In genomic region chr10:16996820-16997466, GRCm38 (mm10) we compare ENCODE assay signal across 14 mouse cellular contexts.
DNase-seq lines count a peak whose midpoint lies in the region; ATAC-seq and TF ChIP-seq lines count a peak whose summit lies in the region.
"Had no signal": no experiment of that assay in that cellular context is flagged by ENCODE, and none has a peak within 500 bp of the region (broad histone marks: within the 10 kb centered on the region; RNA-seq: fewer than 3 reads in every experiment).

No protein-coding gene starts in this region.

- no peak overlapping the region for H3ac ChIP-seq in C2C12 (ENCODE audit: control insufficient read depth, insufficient read length, low read depth)

- no peaks in the 10 kb centered on the region for H3K79me2 ChIP-seq in C2C12 (ENCODE audit: control insufficient read depth, insufficient read depth)

- H3K4me3 ChIP-seq in C2C12 (ENCODE audit: insufficient read depth, poor library complexity, severe bottlenecking): no peak overlapping the region
- H3K4me3 ChIP-seq in midbrain, postnatal 0 days (ENCODE audit: low read depth, low read length): no peak overlapping the region
- H3K4me3 ChIP-seq in hindbrain, embryonic 14.5 days (replicated peaks; ENCODE audit: low read length): no peak overlapping the region
- H3K4me3 ChIP-seq: embryonic facial prominence, embryonic 12.5 days; forebrain, embryonic 15.5 days; heart, embryonic 13.5 days; limb, embryonic 12.5 days had no signal

- no peaks in the 10 kb centered on the region for H3K9me3 ChIP-seq in midbrain, postnatal 0 days (ENCODE audit: low read length)
- H3K9me3 ChIP-seq in hindbrain, embryonic 14.5 days (ENCODE audit: control insufficient read depth, low read length): no peaks in the 10 kb centered on the region
- H3K9me3 ChIP-seq: embryonic facial prominence, embryonic 12.5 days; forebrain, embryonic 15.5 days; heart, embryonic 13.5 days; limb, embryonic 12.5 days had no signal

- 85% methylated on average over 6 of the region's 6 CpGs for WGBS in midbrain, postnatal 0 days
- 85% methylated on average over 6 of the region's 6 CpGs for WGBS in hindbrain, embryonic 14.5 days

- H3K27ac ChIP-seq in midbrain, postnatal 0 days (ENCODE audit: low read depth, low read length): no peak overlapping the region
- no peak overlapping the region for H3K27ac ChIP-seq in hindbrain, embryonic 14.5 days
- H3K27ac ChIP-seq: embryonic facial prominence, embryonic 12.5 days; forebrain, embryonic 15.5 days; heart, embryonic 13.5 days; limb, embryonic 12.5 days had no signal

- H3K27me3 ChIP-seq in C2C12 (ENCODE audit: control insufficient read depth, insufficient read depth, insufficient read length): no peaks in the 10 kb centered on the region
- H3K27me3 ChIP-seq in midbrain, postnatal 0 days (ENCODE audit: insufficient read depth, low read length): no peaks in the 10 kb centered on the region
- H3K27me3 ChIP-seq in hindbrain, embryonic 14.5 days (ENCODE audit: control insufficient read depth, insufficient read depth, low read length): no peaks in the 10 kb centered on the region
- H3K27me3 ChIP-seq: embryonic facial prominence, embryonic 12.5 days; forebrain, embryonic 15.5 days; heart, embryonic 13.5 days; limb, embryonic 12.5 days had no signal

- peak; percentile 14 for DNase-seq in kidney, adult 9 months
- DNase-seq in kidney, adult 11 months: no peak
- DNase-seq in midbrain, postnatal 0 days (ENCODE audit: low spot score): no peak
- DNase-seq in right cerebral cortex, adult 18-20 months: no peak
- DNase-seq in hindbrain, embryonic 14.5 days (ENCODE audit: low spot score): no peak

- H3K9ac ChIP-seq in midbrain, postnatal 0 days (replicated peaks; ENCODE audit: low read length, poor library complexity, severe bottlenecking): no peak overlapping the region
- H3K9ac ChIP-seq in hindbrain, embryonic 14.5 days: no peak overlapping the region
- H3K9ac ChIP-seq: embryonic facial prominence, embryonic 12.5 days; forebrain, embryonic 15.5 days; heart, embryonic 13.5 days; limb, embryonic 12.5 days had no signal

- peak; percentile 90 to 97 for ATAC-seq in hematopoietic stem cell, adult 5-6 weeks (replicated peaks in 1 of 2; ENCODE audit: insufficient read depth in 1 of 2, low FRiP score in 2 of 2, low TSS enrichment in 1 of 2, low read depth in 1 of 2, poor library complexity in 2 of 2, severe bottlenecking in 2 of 2)
- peak; percentile 99 for ATAC-seq in megakaryocyte, adult 5-6 weeks (ENCODE audit: poor library complexity, severe bottlenecking)
- no peak for ATAC-seq in midbrain, postnatal 0 days (ENCODE audit: low FRiP score)
- ATAC-seq in hindbrain, embryonic 14.5 days (ENCODE audit: low FRiP score): no peak
- ATAC-seq: activated CD4-positive, CD25-positive, alpha-beta regulatory T cell, adult 4 months; forebrain, embryonic 15.5 days; midbrain, embryonic 16.5 days had no signal

- no peak for TF ChIP-seq CTCF in C2C12 (IDR thresholded peaks at IDR 0.05; ENCODE audit: control insufficient read depth, insufficient read depth, insufficient read length)
- no peak for TF ChIP-seq CTCF in midbrain, postnatal 0 days (IDR thresholded peaks at IDR 0.05)

- H3K4me1 ChIP-seq in midbrain, postnatal 0 days (ENCODE audit: insufficient read depth, low read length): no peaks in the 10 kb centered on the region
- H3K4me1 ChIP-seq in hindbrain, embryonic 14.5 days (replicated peaks; ENCODE audit: control insufficient read depth, insufficient read depth, low read length): 0 out of 2 replicates have a peak, but pooled peaks cover 11% of the 10 kb centered on the region

- H3K79me3 ChIP-seq in C2C12 (ENCODE audit: low read depth): no peaks in the 10 kb centered on the region

- H3K4me2 ChIP-seq in midbrain, postnatal 0 days (ENCODE audit: low read depth, low read length, poor library complexity, severe bottlenecking): no peak overlapping the region
- H3K4me2 ChIP-seq in hindbrain, embryonic 14.5 days (replicated peaks): no peak overlapping the region
- H3K4me2 ChIP-seq: embryonic facial prominence, embryonic 12.5 days; forebrain, embryonic 15.5 days; heart, embryonic 13.5 days; limb, embryonic 12.5 days had no signal

- H3K36me3 ChIP-seq in C2C12 (ENCODE audit: control insufficient read depth, insufficient read depth): no peaks in the 10 kb centered on the region
- H3K36me3 ChIP-seq in midbrain, postnatal 0 days (ENCODE audit: insufficient read depth, low read length): no peaks in the 10 kb centered on the region
- H3K36me3 ChIP-seq in hindbrain, embryonic 14.5 days (replicated peaks; ENCODE audit: control insufficient read depth, insufficient read depth): no peaks in the 10 kb centered on the region
- H3K36me3 ChIP-seq: embryonic facial prominence, embryonic 12.5 days; forebrain, embryonic 15.5 days; heart, embryonic 13.5 days; limb, embryonic 12.5 days had no signal

TF ChIP-seq in C2C12, 6 proteins besides CTCF, POLR2A, EP300 and RAD21:
- no peak for TF ChIP-seq MYOG (IDR thresholded peaks at IDR 0.05; ENCODE audit: control insufficient read depth, extremely low read depth, insufficient read length)
- TF ChIP-seq CEBPB (IDR thresholded peaks at IDR 0.05; ENCODE audit: low read depth): peak; percentile 73

Comparison
In these comparisons a context has a peak if more than half of its experiments do, and no peak if none do; other contexts are left out.
1. ATAC-seq: peak in hematopoietic stem cell, adult 5-6 weeks (2 of 2) and megakaryocyte, adult 5-6 weeks (single experiment); none in midbrain, postnatal 0 days (single experiment) and hindbrain, embryonic 14.5 days (single experiment).